Mouse (Mus musculus) gastrocnemius, postnatal 36 days (tissue): Measurements from ENCODE around the gene Rnf208. TPM values are rescaled to one million over a fixed set of nuclear protein-coding genes. Genes with fewer than 3 reads are reported as not detected.

ENCODE experiments used
- DNase-seq, 2 experiments: peaks; one replicate each; pipeline ENCODE4 v3.0.0; 2022
- intact Hi-C: fragments of 180-260 bp; cut with DNase I; formaldehyde crosslinking; loops from one replicate; pipeline ENCODE4 v1.15.1; 2025
- total RNA-seq, 2 experiments: library from RNA; stranded (reverse); gene quantifications; 2 replicates each; pipeline ENCODE4 v1.2.3; 2021

The Rnf208 gene
- total RNA-seq, 2 experiments from 2014 or later = 0.84 to 0.91 TPM

GRCm38 (mm10) chr2:25267746-25268309 is 25.8 kb downstream of the Rnf208 start:
- intact Hi-C loops = no loop called here
- DNase-seq = no peak

GRCm38 (mm10) chr2:25271827-25272511 is 29.9 kb downstream of the Rnf208 start, which contains the start of the genes Ssna1 and Anapc2:
Ssna1 (minus strand) TSS chr2:25272438.
Anapc2 (plus strand) TSS chr2:25272478.
- intact Hi-C loops = loop anchor here (5.0 kb wide), 2 partner anchors 60 to 80 kb away; partner anchors contain the start of gene Man1b1
- peak; percentile 95 to 98 for DNase-seq

GRCm38 (mm10) chr2:25272515-25272914 is 30.5 kb downstream of the Rnf208 start:
- no peak for DNase-seq
- intact Hi-C loops = loop anchor here (5.0 kb wide), 2 partner anchors 60 to 80 kb away; partner anchors contain the start of gene Man1b1

GRCm38 (mm10) chr2:25273010-25273409 is 31.0 kb downstream of the Rnf208 start:
- intact Hi-C loops = loop anchor here (5.0 kb wide), 2 partner anchors 59 to 81 kb away; partner anchors contain the start of gene Man1b1
- no peak for DNase-seq

GRCm38 (mm10) chr2:25278928-25279882 is 37.1 kb downstream of the Rnf208 start:
- DNase-seq = peak in 1 of 2 experiments; percentile 70
- intact Hi-C loops = no loop called here

GRCm38 (mm10) chr2:25285551-25285950 is 43.5 kb downstream of the Rnf208 start:
- no peak for DNase-seq
- intact Hi-C loops = loop anchor here (5.0 kb wide), 1 partner anchor 42 kb away; no protein-coding TSS in a partner anchor

GRCm38 (mm10) chr2:25286314-25286713 is 44.3 kb downstream of the Rnf208 start:
- intact Hi-C loops = loop anchor here (5.0 kb wide), 1 partner anchor 41 kb away; no protein-coding TSS in a partner anchor
- no peak for DNase-seq

- no peak for DNase-seq
- intact Hi-C loops = loop anchor here (5.0 kb wide), 1 partner anchor 40 kb away; no protein-coding TSS in a partner anchor
These were observed 45.0 kb downstream of the Rnf208 start for GRCm38 (mm10) chr2:25286837-25287636.

GRCm38 (mm10) chr2:25287927-25288649 is 46.0 kb downstream of the Rnf208 start, which contains the start of gene Tmem210:
Tmem210 (plus strand) TSS chr2:25288145.
- intact Hi-C loops = loop anchor here (5.0 kb wide), 1 partner anchor 39 kb away; no protein-coding TSS in a partner anchor
- no peak for DNase-seq

GRCm38 (mm10) chr2:25288734-25289345 is 46.8 kb downstream of the Rnf208 start:
- no peak for DNase-seq
- intact Hi-C loops = loop anchor here (5.0 kb wide), 1 partner anchor 38 kb away; no protein-coding TSS in a partner anchor

- intact Hi-C loops = loop anchor here (5.0 kb wide), 1 partner anchor 38 kb away; no protein-coding TSS in a partner anchor
- no peak for DNase-seq
These were observed 47.6 kb downstream of the Rnf208 start, which contains the start of gene Lrrc26 for GRCm38 (mm10) chr2:25289651-25290050. Lrrc26 (plus strand) TSS chr2:25289915.

GRCm38 (mm10) chr2:25290101-25290815 is 48.2 kb downstream of the Rnf208 start:
- intact Hi-C loops = no loop called here
- DNase-seq = no peak

- no peak for DNase-seq
- intact Hi-C loops = no loop called here
These were observed 48.7 kb downstream of the Rnf208 start for GRCm38 (mm10) chr2:25290816-25291130.

- intact Hi-C loops = no loop called here
- DNase-seq = no peak
These were observed 49.4 kb downstream of the Rnf208 start for GRCm38 (mm10) chr2:25291184-25292053.

GRCm38 (mm10) chr2:25292054-25292544 is 50.0 kb downstream of the Rnf208 start:
- intact Hi-C loops = no loop called here

GRCm38 (mm10) chr2:25292856-25293255 is 50.8 kb downstream of the Rnf208 start:
- intact Hi-C loops = no loop called here
- peak; percentile 55 to 73 for DNase-seq

More at GRCm38 (mm10) chr2:25292054-25292544, 50.0 kb downstream of the Rnf208 start:
- peak in 1 of 2 experiments; percentile 25 for DNase-seq
